Mouse (Mus musculus): ENCODE measurements around the gene Rangap1. TPM values are rescaled to one million over a fixed set of nuclear protein-coding genes. Genes with fewer than 3 reads are reported as not detected.
"Not testable (repeated sequence)": the region's sequence is repeated elsewhere in the genome, so short reads cannot be mapped to it uniquely, and the experiment has no call there.

Rangap1 gene
- polyA plus RNA-seq, 1 experiment = 26.5 TPM

GRCm38 (mm10) chr15:81749742-81750141, 4.4 kb upstream of the Rangap1 start:
- H3K4me3 ChIP-seq (replicated peaks; ENCODE audit: extremely low read depth, low read depth, low read length) = no peak overlapping the region
- H3K4me1 ChIP-seq (ENCODE audit: control insufficient read depth, insufficient read depth, low read length) = peaks cover 2% of the 10 kb centered on the region; the same call in 1 of the 2 replicates
- DNase-seq = no peak
- 56% methylated on average over 14 of the region's 14 CpGs for WGBS
- TF ChIP-seq POLR2A (IDR thresholded peaks at IDR 0.05; ENCODE audit: borderline replicate concordance, extremely low read depth, low read depth, low read length) (no peak), CTCF (IDR thresholded peaks at IDR 0.05; ENCODE audit: insufficient read depth, low read length) (no peak)

GRCm38 (mm10) chr15:81745601-81746114, 328 bp upstream of the Rangap1 start:
- TF ChIP-seq POLR2A (IDR thresholded peaks at IDR 0.05; ENCODE audit: borderline replicate concordance, extremely low read depth, low read depth, low read length) (no peak), CTCF (IDR thresholded peaks at IDR 0.05; ENCODE audit: insufficient read depth, low read length) (no peak)
- Histone ChIP-seq H3K4me3 (replicated peaks; ENCODE audit: extremely low read depth, low read depth, low read length) (peak overlapping the region; percentile 91), H3K4me1 (ENCODE audit: control insufficient read depth, insufficient read depth, low read length) (peaks cover 4% of the 10 kb centered on the region; the same call in 1 of the 2 replicates)
- DNase-seq = peak; percentile 62
- WGBS = under 1% methylated on average over 33 of the region's 33 CpGs

GRCm38 (mm10) chr15:81742368-81742767, 3.0 kb downstream of the Rangap1 start:
- not testable (repeated sequence) for H3K4me1 ChIP-seq (ENCODE audit: control insufficient read depth, insufficient read depth, low read length); DNase-seq; H3K4me3 ChIP-seq (replicated peaks; ENCODE audit: extremely low read depth, low read depth, low read length)
- WGBS = 21% methylated on average over 2 of the region's 2 CpGs

GRCm38 (mm10) chr15:81739924-81740323, 5.4 kb downstream of the Rangap1 start:
- TF ChIP-seq POLR2A (IDR thresholded peaks at IDR 0.05; ENCODE audit: borderline replicate concordance, extremely low read depth, low read depth, low read length) = no peak
- WGBS = 16% methylated on average over 2 of the region's 2 CpGs
- DNase-seq = no peak

GRCm38 (mm10) chr15:81739296-81739695, 6.0 kb downstream of the Rangap1 start:
- no peak for TF ChIP-seq POLR2A (IDR thresholded peaks at IDR 0.05; ENCODE audit: borderline replicate concordance, extremely low read depth, low read depth, low read length)
- no peak for TF ChIP-seq CTCF (IDR thresholded peaks at IDR 0.05; ENCODE audit: insufficient read depth, low read length)
- DNase-seq = peak; percentile 26
- H3K4me1 ChIP-seq (ENCODE audit: control insufficient read depth, insufficient read depth, low read length) = 0 out of 2 replicates have a peak, but pooled peaks cover under 1% of the 10 kb centered on the region
- WGBS = 55% methylated on average over 3 of the region's 3 CpGs
- H3K4me3 ChIP-seq (replicated peaks; ENCODE audit: extremely low read depth, low read depth, low read length) = no peak overlapping the region

More at GRCm38 (mm10) chr15:81739924-81740323, 5.4 kb downstream of the Rangap1 start:
- 0 out of 2 replicates have a peak, but pooled peaks cover 2% of the 10 kb centered on the region for H3K4me1 ChIP-seq (ENCODE audit: control insufficient read depth, insufficient read depth, low read length)
- H3K4me3 ChIP-seq (replicated peaks; ENCODE audit: extremely low read depth, low read depth, low read length) = no peak overlapping the region

GRCm38 (mm10) chr15:81735075-81735474, 10.3 kb downstream of the Rangap1 start:
- TF ChIP-seq POLR2A (IDR thresholded peaks at IDR 0.05; ENCODE audit: borderline replicate concordance, extremely low read depth, low read depth, low read length) (no peak), CTCF (IDR thresholded peaks at IDR 0.05; ENCODE audit: insufficient read depth, low read length) (no peak)
- Histone ChIP-seq H3K4me3 (replicated peaks; ENCODE audit: extremely low read depth, low read depth, low read length) (no peak overlapping the region), H3K4me1 (ENCODE audit: control insufficient read depth, insufficient read depth, low read length) (no peaks in the 10 kb centered on the region)
- 36% methylated on average over 3 of the region's 3 CpGs for WGBS
- no peak for DNase-seq

GRCm38 (mm10) chr15:81729792-81730635, 15.3 kb downstream of the Rangap1 start:
- H3K4me1 ChIP-seq (ENCODE audit: control insufficient read depth, insufficient read depth, low read length) = peaks cover 5% of the 10 kb centered on the region; the same call in 1 of the 2 replicates
- peak; percentile 52; the same call in 1 of the 2 replicates for TF ChIP-seq POLR2A (IDR thresholded peaks at IDR 0.05; ENCODE audit: borderline replicate concordance, extremely low read depth, low read depth, low read length)
- no peak for TF ChIP-seq CTCF (IDR thresholded peaks at IDR 0.05; ENCODE audit: insufficient read depth, low read length)
- DNase-seq = peak; percentile 94
- 6% methylated on average over 41 of the region's 41 CpGs for WGBS
- H3K4me3 ChIP-seq (replicated peaks; ENCODE audit: extremely low read depth, low read depth, low read length) = peak overlapping the region; percentile 89

- no peak for DNase-seq
- Histone ChIP-seq H3K4me1 (ENCODE audit: control insufficient read depth, insufficient read depth, low read length) (peaks cover 5% of the 10 kb centered on the region; the same call in 1 of the 2 replicates), H3K4me3 (replicated peaks; ENCODE audit: extremely low read depth, low read depth, low read length) (peak overlapping the region; percentile 89)
- WGBS = under 1% methylated on average over 49 of the region's 49 CpGs
- TF ChIP-seq POLR2A (IDR thresholded peaks at IDR 0.05; ENCODE audit: borderline replicate concordance, extremely low read depth, low read depth, low read length) = no peak
Measured at GRCm38 (mm10) chr15:81729241-81729791, 16.0 kb downstream of the Rangap1 start.

- no peak for DNase-seq
- Histone ChIP-seq H3K4me1 (ENCODE audit: control insufficient read depth, insufficient read depth, low read length) (peaks cover 5% of the 10 kb centered on the region; the same call in 1 of the 2 replicates), H3K4me3 (replicated peaks; ENCODE audit: extremely low read depth, low read depth, low read length) (no peak overlapping the region)
- TF ChIP-seq POLR2A (IDR thresholded peaks at IDR 0.05; ENCODE audit: borderline replicate concordance, extremely low read depth, low read depth, low read length) = no peak
- no peak for TF ChIP-seq CTCF (IDR thresholded peaks at IDR 0.05; ENCODE audit: insufficient read depth, low read length)
- 92% methylated on average over 8 of the region's 8 CpGs for WGBS
Measured at GRCm38 (mm10) chr15:81725965-81726364, 19.4 kb downstream of the Rangap1 start.
